Mouse (Mus musculus) intestine, embryonic 15.5 days (tissue): ENCODE results near the gene Ran. TPM values are rescaled to one million over a fixed set of nuclear protein-coding genes. Genes with fewer than 3 reads are reported as not detected.

Experiments used
- ATAC-seq: fragments of 200-750 bp; cut with Nextera tagmentation; 2 replicates; pipeline ENCODE4 v1.8.0; 2017; ENCODE audit warnings: moderate TSS enrichment, moderate library complexity
- H3K27ac ChIP-seq: fragments of 300-500 bp; sonication (generic); 2 replicates; pipeline ENCODE4 v1.5.1; 2015; ENCODE audit warnings: mild to moderate bottlenecking, inconsistent platforms
- H3K27me3 ChIP-seq: fragments of 300-500 bp; sonication (generic); replicated peaks from 2 replicates; pipeline ENCODE4 v1.6.1; 2015; ENCODE audit warnings: inconsistent platforms
- H3K36me3 ChIP-seq: fragments of 300-500 bp; sonication (generic); 2 replicates; pipeline ENCODE4 v1.6.1; 2015; ENCODE audit warnings: inconsistent platforms
- H3K4me1 ChIP-seq: fragments of 300-500 bp; sonication (generic); replicated peaks from 2 replicates; pipeline ENCODE4 v1.6.1; 2015; ENCODE audit warnings: inconsistent platforms
- H3K4me2 ChIP-seq: fragments of 300-500 bp; sonication (generic); replicated peaks from 2 replicates; pipeline ENCODE4 v1.6.1; 2015; ENCODE audit warnings: mild to moderate bottlenecking, inconsistent platforms
- H3K4me3 ChIP-seq: fragments of 300-500 bp; sonication (generic); replicated peaks from 2 replicates; pipeline ENCODE4 v1.5.1; 2015; ENCODE audit warnings: inconsistent platforms
- H3K9ac ChIP-seq: fragments of 300-500 bp; sonication (generic); 2 replicates; pipeline ENCODE4 v1.6.1; 2015; ENCODE audit warnings: inconsistent platforms
- H3K9me3 ChIP-seq: fragments of 300-500 bp; sonication (generic); 2 replicates; pipeline ENCODE4 v1.6.1; 2016; ENCODE audit warnings: inconsistent platforms
- WGBS: fragments of 180-500 bp; shearing (Covaris S2); methylation state at CpG from one replicate; pipeline ENCODE4 v1.1.7; 2015; 5-methylcytosine and 5-hydroxymethylcytosine counted together
- polyA plus RNA-seq: library from polyadenylated mRNA; unstranded; fragments of >200 nt; fragmentation: Nextera tagmentation; extraction: Ambion mirVana; gene quantifications from 2 replicates; pipeline ENCODE4 v1.2.1, GENCODE M21; 2015

Ran gene
- polyA plus RNA-seq, 1 experiment from 2014 or later = 602 TPM

GRCm38 (mm10) chr5:129066541-129067230 is 46.8 kb downstream of the Ran start:
- H3K4me3 ChIP-seq = no peak overlapping the region
- H3K36me3 ChIP-seq = no peaks in the 10 kb centered on the region
- no peak overlapping the region for H3K4me2 ChIP-seq
- no peak overlapping the region for H3K9ac ChIP-seq
- H3K4me1 ChIP-seq = peaks cover 8% of the 10 kb centered on the region; the same call in 1 of the 2 replicates
- ATAC-seq = no peak
- 77% methylated on average over 8 of the region's 8 CpGs for WGBS
- no peaks in the 10 kb centered on the region for H3K9me3 ChIP-seq
- no peak overlapping the region for H3K27ac ChIP-seq
- no peaks in the 10 kb centered on the region for H3K27me3 ChIP-seq

DNA sequence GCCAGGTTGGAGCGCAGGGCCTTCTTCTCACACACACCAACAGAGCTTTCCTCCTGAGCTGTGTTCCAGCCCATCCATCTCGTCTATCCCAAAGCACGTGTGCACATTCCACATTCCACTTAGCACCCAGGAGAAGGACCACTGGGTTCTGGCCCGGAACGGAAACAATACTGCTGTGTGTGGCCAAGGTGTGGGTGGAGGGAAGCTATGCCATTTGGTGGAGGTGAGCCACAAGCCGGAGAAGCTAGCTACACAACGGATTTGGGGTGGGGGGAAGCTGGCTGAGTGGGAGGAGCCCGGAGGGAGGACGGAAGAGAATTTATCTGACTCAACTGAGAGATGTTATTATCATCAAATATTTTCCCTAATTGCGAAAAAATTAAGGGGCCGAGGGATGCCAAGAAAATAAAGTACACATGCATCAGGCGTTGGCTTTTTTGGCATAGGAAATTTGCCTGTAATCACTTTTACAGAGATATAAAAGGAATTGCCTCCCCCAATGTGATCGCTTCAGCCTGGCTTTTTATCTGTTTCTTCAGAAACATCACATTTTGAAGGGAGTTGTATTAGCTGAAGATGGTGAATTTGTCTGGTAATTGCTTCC is 47.5 kb downstream of the Ran start:
- Histone ChIP-seq H3K4me3 (no peak overlapping the region), H3K36me3 (no peaks in the 10 kb centered on the region), H3K9me3 (no peaks in the 10 kb centered on the region), H3K27ac (no peak overlapping the region), H3K9ac (no peak overlapping the region), H3K4me1 (peaks cover 8% of the 10 kb centered on the region; the same call in 1 of the 2 replicates), H3K4me2 (no peak overlapping the region), H3K27me3 (no peaks in the 10 kb centered on the region)
- ATAC-seq = no peak
- 60% methylated on average over 13 of the region's 13 CpGs for WGBS

- Histone ChIP-seq H3K36me3 (no peaks in the 10 kb centered on the region), H3K27me3 (no peaks in the 10 kb centered on the region), H3K4me3 (no peak overlapping the region), H3K27ac (no peak overlapping the region), H3K4me1 (no peaks in the 10 kb centered on the region), H3K9ac (no peak overlapping the region), H3K9me3 (no peaks in the 10 kb centered on the region), H3K4me2 (no peak overlapping the region)
- ATAC-seq = no peak
- WGBS = 69% methylated on average over 14 of the region's 14 CpGs
Measured at GRCm38 (mm10) chr5:129071761-129072280, 52.0 kb downstream of the Ran start.

- H3K27ac ChIP-seq = no peak overlapping the region
- H3K4me2 ChIP-seq = no peak overlapping the region
- H3K4me1 ChIP-seq = no peaks in the 10 kb centered on the region
- 57% methylated on average over 6 of the region's 6 CpGs for WGBS
- H3K9me3 ChIP-seq = no peaks in the 10 kb centered on the region
- H3K36me3 ChIP-seq = no peaks in the 10 kb centered on the region
- ATAC-seq = peak; percentile 88
- no peak overlapping the region for H3K9ac ChIP-seq
- no peaks in the 10 kb centered on the region for H3K27me3 ChIP-seq
- H3K4me3 ChIP-seq = no peak overlapping the region
Measured at GRCm38 (mm10) chr5:129073404-129073803, 53.5 kb downstream of the Ran start.

Other genes with a start within 250 kb of the Ran start
- 0.98 and 1.5 TPM in 2 replicates for gene Rimbp2, start 66.6 kb upstream of the Ran start, polyA plus RNA-seq
- 21.1 and 24.1 TPM in 2 replicates for gene Stx2, start 11.5 kb upstream of the Ran start, polyA plus RNA-seq
- gene Adgrd1, start 76.7 kb downstream of the Ran start, polyA plus RNA-seq = 1.2 and 1.3 TPM in 2 replicates